Mouse (Mus musculus): ENCODE measurements around the gene Anxa8.
A peak's percentile ranks its signal among the peaks of the same experiment; 100 is the strongest.

The Anxa8 gene

DNA sequence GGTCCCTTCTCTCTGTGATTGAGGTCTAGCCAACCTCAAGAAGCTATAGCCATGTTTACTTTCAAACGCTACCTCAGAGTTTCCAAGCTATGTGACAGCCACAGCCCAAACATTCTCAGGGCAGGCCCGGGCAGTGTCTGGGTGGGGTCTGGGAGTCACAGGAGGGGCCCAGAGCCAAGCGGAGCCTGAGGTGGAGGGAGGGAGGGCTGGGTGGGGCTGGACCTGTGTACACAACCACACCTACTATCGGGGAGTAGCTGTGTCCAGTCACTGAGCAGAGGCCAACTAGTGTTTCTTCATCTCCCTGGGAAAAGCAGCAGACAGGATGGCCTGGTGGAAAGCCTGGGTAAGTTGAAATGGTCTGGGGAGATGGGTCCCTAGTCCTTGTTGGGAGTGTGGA lies at the start of gene Anxa8:
TSS of gene Anxa8 (plus strand) at position 251 of the 400 bp plus-strand sequence.
- no peak for DNase-seq (ENCODE audit: low read depth, low spot score)

DNA sequence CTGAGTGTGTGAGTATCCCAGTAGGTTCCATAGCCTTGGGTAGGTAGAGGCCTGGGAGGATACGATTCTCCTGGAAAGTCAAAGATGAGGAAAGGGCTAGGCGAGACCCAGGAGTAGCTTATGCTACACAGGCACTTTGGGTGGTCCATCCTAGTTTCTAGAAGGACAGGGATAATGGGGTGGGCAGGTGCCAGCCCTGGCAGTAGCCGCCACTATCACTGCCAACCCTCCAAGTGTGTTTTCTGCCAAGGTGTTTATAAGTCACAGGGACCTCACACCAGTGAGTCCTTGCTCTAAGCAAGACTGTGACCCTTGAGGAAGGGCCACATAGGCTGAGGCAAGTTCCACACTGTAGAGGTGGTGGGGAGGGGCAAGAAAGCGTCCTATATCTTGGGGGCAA lies 44.5 kb upstream of the Anxa8 start:
- DNase-seq (ENCODE audit: low read depth, low spot score) = no peak

DNA sequence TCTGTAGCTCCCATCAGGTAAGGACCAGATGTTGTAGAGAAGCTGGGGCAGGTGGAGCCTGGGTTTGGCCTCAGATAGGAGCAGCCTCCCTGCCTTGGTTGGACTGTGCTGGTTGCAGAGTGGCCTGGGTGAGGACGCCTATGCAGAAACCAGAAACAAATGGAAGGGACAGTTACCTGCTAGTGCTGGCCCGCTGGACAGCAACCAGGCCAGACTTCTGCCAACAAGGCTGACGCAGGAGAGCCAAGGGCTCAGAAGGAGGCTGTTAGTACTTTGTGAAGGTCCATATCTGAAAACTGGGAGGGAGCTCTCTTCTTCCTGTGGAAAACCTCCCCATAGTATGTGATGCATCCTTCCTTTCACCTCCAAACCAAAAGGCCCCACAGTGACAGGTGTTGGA lies 42.4 kb upstream of the Anxa8 start:
- no peak for DNase-seq (ENCODE audit: low read depth, low spot score)

DNA sequence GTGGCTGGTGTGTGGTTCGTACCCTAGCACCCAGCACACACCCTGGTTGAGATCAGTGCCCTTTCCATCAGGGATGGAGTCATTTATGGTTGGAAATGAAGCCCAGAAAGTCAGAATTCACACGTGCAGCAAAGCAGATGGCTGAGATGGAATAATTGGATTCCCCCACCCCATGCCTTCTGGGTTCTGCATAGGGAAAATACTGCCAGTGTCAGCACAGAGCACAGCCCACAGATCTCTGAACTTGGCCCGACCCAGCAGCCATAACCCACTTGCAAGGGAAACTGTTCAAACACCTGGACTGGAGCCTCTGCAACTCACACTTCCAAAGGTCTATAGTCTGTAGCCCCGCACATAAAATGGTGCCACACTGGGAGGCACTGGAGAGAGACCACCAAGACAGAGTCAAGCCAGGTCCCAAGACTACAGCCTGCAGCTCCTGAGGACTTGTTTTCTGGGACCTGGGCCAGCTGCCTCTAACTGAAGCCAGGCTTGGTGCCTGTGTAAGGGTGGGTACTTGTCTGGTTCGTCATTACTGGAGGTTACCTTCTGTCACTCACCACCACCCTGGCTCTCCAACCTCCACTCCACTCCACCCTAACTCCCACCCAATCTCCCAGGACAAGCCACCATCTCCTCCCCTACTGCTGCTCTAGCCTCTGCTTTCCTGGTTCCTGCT lies 35.5 kb upstream of the Anxa8 start:
- no peak for DNase-seq (ENCODE audit: low read depth, low spot score)

DNA sequence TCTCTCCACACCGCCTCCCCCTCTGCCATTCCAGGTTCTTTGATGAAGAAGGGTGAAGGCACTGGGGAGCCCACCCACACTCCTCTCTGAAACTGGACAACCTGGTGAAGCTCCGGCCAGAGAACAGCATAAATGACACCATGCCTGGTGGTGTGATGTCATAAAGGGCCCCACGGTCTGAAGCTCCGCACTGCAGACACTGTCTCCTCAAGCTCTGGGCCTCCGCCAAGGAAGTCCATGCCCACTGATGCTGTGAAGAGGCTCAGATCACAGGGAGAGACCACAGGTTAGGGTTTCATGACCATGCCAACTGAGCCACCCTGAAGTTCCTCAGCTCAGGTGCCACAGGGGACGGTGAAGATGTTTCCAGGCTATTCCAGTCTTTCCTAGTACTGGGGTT lies 33.3 kb upstream of the Anxa8 start, which contains the start of gene Antxrl:
TSS of gene Antxrl (plus strand) at position 192 of the 400 bp plus-strand sequence.
- no peak for DNase-seq (ENCODE audit: low read depth, low spot score)

DNA sequence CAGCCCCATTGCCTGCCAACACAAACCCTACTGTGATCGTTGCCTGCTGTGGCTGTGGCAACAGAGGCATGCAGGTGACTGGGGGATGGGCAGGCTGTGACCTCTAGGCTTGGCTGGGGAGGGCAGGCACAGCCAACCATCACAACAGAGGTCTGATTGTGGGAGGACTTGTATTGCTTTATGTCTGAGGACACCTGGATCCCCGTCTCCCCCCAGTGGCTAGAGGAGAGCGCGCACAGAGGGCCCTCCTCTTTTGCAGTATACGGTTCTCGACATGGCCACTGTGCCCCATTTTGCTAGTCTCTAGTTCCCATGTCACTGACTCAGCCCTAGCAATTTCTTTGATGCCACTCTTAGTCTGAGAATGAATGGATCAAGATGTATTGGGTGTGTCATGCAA lies 14.1 kb upstream of the Anxa8 start:
- DNase-seq (ENCODE audit: low read depth, low spot score) = peak; percentile 45

DNA sequence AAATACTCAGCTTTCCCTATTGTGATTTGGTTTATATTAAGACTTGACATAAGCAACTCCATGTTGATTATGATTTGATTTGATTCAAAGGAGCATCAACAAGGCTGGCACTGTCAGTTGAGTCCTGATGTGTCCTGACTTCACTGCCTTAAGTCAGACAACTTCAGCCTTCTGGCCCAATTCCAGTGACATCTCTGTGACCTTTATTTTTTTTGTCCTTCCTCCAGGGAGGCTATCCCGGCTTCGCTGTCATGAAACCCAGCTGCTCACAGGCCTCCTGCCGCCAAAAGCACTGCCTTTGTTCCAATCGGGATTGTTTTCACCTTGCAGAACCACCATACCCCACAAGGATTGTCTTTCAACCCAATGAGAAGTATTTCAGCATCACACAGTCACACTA lies 10.4 kb upstream of the Anxa8 start:
- no peak for DNase-seq (ENCODE audit: low read depth, low spot score)

DNA sequence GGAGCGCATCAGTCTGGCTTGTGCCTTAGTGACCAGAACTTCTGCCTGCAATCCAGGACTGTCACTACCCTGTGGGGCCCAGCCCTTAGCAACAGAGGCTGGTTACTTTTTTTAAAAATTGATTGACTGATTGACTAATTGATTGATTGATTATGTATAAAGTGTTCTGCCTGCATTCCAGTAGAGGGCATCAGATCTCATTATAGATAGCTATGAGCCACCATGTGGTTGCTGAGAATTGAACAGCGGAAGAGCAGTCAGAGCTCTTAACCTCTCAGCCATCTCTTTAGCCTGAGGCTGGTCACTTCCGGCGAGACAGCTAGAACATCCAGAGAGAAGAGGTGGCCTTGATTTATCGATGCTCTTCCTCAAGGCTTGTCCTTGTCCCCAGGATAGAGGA lies 8.6 kb upstream of the Anxa8 start:
- no peak for DNase-seq (ENCODE audit: low read depth, low spot score)

DNA sequence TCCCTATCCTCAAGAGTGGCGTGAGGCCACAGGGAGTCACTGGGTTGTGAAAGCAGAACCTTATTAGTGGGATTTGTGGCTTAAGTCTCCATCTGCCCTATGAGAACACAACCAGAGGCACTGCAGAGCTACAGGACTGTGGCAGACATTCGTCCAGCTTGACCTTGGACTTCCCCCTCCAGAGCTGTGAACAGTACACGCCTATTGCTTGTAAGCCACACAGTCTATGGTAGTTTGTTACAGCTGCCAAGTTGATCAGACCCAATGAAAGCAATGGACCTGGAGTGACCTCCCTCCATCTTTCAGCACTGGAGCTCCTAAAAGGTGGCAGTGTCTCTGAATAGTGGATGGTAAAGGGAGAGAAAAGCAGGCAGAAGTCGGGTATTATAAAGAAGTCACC lies 7.5 kb upstream of the Anxa8 start:
- DNase-seq (ENCODE audit: low read depth, low spot score) = no peak

DNA sequence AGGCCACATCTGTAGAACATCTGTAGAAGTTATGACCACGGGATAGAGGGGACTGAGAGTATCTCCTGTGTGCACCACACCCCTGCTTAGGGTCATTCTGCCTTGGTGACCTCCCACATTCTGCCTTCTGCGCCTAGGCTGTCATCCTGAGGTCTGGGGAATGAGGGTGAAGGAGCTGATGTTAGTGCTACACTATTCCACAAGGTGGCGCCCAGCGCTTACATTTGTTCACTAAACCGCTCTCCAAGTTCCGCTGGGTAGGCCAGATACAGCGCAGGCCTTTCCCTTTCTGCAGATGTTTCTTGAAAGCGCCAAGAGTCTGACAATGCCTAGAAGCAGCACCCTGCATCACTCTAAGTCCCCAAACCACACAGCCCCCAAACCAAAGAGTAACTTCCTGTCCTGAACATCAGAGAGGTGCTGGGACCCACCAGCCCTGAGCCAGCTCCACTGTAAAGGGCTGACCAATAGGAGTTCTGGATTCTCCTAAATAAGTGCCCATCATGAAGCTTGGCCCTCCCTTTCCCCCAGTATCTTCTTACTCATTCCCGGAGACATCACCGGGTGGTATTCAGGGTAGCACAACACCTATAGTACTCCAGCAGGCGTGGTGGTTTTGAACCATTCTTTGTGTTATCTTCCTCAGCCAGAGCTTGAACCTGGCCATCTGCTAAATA lies 5.3 kb upstream of the Anxa8 start:
- peak; percentile 86 for DNase-seq (ENCODE audit: low read depth, low spot score)

DNA sequence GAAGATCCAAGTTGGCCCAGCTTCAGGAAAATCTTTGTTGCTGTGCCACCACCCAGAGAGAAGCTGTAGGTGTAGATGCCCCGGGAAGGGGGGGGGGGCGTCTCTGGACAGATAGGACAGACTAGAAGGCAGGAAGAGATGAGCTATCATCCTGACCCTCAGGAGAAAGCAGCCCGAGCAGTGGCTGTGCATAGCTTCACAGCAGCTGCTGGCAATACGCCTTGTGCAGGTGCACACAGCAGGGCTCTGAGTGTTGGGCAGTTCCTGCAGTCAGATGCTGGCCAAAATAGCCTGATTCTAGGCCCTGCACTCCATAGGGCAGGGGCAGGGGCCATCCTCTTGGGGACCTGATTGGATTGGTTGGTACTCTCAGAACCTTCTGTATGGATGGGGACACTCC lies 1.0 kb downstream of the Anxa8 start:
- DNase-seq (ENCODE audit: low read depth, low spot score) = no peak

DNA sequence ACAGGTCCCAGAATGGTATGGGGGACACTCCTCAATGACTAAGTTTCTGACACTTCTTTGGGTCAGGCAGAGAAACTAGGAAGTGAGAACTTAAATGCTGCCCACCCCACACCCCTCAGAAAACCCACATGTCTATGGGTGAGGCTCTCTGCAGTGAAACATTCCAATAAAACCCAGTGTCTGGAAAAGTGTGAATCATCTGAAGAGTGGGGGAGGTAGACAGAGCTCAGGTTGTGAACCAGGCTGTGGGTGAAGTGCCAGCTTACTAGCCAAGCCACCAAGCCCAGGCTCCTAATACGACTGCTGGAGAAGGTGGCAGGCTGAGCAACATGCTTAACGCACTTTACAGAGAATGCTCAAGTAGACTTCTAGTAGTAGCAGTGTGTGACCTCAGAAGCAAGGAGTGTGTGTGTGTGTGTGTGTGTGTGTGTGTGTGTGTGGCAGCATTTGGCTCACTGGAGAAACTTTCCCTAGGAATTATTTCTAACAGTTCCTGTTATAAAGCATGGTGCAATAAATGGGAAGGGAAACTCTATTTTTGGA lies 2.1 kb downstream of the Anxa8 start:
- DNase-seq (ENCODE audit: low read depth, low spot score) = no peak

DNA sequence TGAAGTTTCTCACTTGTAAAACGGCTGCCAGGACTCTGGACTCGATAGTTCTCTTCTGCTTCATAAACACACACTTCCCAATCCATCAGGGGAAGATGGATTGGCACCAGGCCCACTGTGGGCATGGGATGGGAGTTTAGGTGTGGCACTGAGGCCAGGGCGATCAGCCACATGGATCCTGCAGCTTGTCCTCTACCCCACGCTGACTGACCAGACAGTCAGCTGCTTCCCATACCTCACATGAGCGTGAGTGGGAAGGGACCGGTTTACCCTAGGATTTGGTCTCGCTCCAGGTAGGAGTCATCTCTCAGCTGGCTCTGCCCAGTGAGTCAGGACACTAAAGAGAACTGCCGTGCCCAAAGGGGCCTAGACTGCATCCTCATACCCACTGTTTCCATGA lies 4.0 kb downstream of the Anxa8 start:
- no peak for DNase-seq (ENCODE audit: low read depth, low spot score)

DNA sequence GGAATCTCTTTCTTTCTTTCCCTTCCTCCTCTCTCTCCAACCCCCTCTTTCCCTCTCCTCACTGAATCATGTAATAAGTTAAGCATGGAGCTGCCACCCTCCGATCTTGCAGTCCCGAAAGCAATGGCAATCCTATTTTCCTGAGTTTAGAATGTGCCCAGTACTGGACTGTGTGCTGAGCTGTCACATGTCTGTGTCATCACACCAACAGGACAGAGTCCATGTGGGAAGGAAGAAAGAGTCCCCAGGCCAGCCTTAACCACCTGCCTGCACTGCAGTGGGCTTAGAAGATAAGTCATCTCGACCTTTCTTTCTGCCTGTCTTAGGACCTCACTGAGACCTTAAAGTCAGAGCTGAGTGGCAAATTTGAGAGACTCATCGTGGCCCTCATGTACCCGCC lies 5.7 kb downstream of the Anxa8 start:
- DNase-seq (ENCODE audit: low read depth, low spot score) = no peak

DNA sequence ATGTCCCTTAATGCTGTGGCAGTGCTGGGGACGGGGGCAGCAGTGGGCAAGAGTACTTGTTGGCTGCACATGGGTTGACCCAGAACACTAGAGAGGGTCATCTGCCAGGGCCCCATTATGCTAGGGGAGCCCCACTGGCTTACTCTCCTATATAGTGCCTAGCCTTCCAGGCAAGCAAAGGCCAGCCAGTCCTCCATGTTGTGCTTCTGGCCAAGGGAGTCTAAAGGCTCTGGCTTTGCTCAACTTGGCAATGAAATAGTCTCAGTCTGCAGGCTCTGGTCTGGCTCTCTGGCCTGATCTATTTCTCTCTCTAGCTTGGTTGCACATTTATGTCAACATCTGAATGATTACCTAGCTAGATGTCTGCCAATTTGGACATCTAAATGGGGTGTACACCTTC lies 7.1 kb downstream of the Anxa8 start:
- DNase-seq (ENCODE audit: low read depth, low spot score) = no peak

DNA sequence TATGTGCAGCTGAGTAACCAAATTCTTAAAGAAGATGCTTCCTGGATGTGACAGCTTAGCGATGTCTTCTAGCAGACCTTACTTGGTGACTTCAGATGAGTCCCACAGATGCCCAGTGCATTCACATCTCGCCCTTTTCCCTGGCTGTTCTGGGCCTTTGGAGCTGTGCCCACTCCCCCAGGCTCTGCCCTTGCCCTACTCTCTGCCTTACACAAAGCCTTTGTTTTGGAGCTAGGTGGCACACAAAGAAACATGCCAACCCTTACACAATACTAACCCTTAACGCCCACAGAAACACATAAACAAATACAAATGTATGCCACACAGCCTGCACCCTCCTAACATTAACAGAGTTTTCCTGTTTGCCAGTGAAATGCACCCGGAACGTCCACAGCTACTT lies 10.4 kb downstream of the Anxa8 start:
- no peak for DNase-seq (ENCODE audit: low read depth, low spot score)

DNA sequence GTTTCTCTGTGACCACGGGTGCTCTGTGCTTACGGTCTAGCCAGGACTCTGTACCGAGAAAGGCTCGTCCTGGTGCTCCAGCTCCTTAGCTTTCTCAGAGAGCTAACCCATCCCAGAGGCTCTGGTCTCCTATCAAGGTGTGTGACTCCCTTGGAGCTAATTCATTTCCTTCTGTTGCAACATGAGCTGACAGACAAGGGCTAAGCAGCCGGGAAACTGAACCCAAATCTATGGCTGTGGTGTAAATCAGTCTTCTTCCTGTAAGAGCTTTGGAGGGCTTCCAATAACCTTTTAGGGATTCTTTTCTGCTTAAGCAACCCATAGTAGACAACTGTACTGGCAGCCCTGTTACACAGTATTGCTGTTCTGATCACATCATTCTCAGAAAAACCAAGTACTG lies 16.8 kb downstream of the Anxa8 start, which contains the start of gene A630023A22Rik:
TSS of gene A630023A22Rik (minus strand) at position 154 of the 400 bp plus-strand sequence.
- DNase-seq (ENCODE audit: low read depth, low spot score) = no peak

DNA sequence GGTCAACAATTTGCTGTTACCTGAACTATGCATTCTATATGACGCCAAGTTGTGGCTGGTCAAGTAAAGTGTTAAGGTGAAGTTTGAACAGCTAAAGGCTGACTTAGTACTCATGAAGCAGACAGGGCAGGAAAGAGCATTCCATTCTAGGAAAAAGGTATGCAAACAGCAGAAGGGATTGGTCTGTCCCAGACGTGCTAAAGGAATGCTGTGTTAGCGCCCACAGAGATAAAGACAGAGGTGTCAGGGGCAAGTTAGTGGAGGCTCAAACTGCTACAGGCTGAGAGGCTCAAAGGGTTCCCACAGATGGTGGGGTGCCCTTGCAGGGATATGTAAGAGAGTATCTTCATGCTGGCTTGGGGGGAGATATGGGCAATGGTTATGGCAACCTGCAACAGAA lies 18.1 kb downstream of the Anxa8 start:
- no peak for DNase-seq (ENCODE audit: low read depth, low spot score)

DNA sequence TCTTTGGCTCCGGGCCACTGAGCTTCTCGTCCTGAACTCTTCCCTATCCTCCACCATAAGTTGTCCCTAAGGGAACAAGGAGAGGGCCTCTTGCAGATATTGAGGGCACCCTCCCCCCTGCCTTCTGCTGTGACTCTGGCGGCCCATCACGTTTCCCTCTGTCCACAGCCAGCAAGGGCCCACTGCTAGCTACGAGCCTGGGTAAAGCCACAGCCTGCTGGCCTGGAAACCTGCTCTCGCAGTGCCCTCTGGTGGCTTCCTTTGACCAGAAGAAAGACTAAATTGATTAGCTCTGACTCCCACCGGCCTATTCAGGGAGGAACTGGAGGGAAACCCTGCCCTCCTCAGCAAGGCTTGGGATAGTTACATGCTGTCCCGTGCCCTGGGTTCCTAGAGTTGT lies 19.1 kb downstream of the Anxa8 start:
- peak; percentile 64 for DNase-seq (ENCODE audit: low read depth, low spot score)

DNA sequence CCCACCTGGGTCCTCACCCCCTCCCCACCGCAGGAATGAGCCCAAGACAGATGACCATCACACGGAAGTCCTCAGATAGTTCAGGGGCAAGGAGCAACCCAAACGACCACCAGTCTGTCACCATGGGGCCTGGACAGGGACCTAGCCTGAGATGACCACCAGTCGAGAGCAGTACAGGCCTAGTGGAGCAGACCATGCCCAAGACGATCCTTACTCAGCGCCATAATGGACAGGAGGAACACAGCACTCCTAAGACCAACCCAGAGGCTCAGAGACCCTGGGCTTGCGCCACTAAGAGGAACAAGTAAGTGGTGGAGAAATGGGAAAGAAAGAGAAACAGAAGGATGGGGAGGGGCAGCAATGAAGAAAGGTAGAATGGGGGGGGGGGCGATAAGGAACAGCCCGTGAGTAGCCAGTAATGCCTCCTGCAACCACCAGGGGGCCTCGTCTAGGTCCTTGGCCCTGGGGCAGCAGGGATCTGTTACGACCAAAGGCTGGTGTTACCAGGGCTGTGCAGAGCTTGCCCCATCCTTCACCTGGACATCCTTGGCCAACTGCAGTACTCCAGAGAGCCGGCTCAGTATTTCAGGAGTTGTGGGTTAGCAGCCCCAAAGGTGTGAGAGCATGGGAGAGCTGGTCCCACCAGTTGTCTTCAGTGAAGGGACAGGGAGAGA lies 20.7 kb downstream of the Anxa8 start:
- peak; percentile 55 for DNase-seq (ENCODE audit: low read depth, low spot score)

DNA sequence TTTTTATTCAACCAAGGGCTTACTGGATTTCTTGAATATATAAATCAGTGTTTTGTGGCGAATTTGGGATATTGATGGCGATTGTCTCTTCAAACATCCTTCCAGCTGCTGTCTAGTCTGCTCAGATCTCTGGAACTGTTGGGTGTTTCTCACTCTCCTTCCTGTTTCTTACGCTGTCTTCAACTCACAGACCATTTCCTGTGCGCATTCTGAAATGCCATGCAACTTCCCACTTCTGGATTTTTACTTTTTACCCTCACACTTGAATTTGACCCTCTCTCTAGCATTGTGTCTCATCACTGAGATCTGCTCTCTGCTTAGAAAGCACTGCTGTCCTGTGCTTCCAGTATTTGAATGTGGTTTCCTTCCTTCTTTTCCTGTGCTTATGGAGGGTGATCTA lies 21.8 kb downstream of the Anxa8 start:
- DNase-seq (ENCODE audit: low read depth, low spot score) = no peak

DNA sequence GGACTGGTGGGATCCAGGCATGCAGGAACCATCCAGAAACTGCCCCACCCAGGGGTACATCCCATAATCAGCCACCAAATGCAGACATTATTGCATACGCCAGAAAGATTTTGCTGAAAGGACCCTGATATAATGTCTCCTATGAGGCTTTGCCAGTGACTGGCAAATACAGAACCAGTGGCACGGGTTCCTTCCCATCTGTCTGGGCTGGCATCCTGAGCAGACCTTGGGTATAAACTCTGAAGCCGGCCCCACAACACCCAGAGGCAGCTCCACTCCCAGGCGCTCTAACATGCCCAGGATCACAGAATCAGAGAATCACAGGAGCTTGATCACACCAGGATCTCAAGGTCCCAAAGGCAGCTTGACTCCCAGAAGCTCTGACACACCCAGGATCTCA lies 28.5 kb downstream of the Anxa8 start:
- no peak for DNase-seq (ENCODE audit: low read depth, low spot score)
